Mouse (Mus musculus): ENCODE data around the gene Gm17949. TPM values are rescaled to one million over a fixed set of nuclear protein-coding genes. Genes with fewer than 3 reads are reported as not detected.

The Gm17949 gene
- polyA plus RNA-seq, 1 experiment from 2014 or later, result not detected

- no peak overlapping the region for H3K4me3 ChIP-seq (ENCODE audit: low read depth, low read length)
- peaks cover 2% of the 10 kb centered on the region; the same call in 1 of the 2 replicates for H3K4me1 ChIP-seq (ENCODE audit: control insufficient read depth, insufficient read depth, low read length)
- no peaks in the 10 kb centered on the region for H3K36me3 ChIP-seq (replicated peaks; ENCODE audit: control insufficient read depth, insufficient read depth, low read depth, low read length)
- H3K9ac ChIP-seq (replicated peaks; ENCODE audit: low read length), result no peak overlapping the region
- H3K4me2 ChIP-seq (ENCODE audit: low read depth, low read length), result no peak overlapping the region
- DNase-seq (ENCODE audit: low spot score) (no peak), ATAC-seq (replicated peaks; ENCODE audit: insufficient number of reproducible peaks, low FRiP score, low TSS enrichment, low read depth) (no peak)
- WGBS, result 86% methylated on average over 3 of the region's 3 CpGs
- H3K27ac ChIP-seq (replicated peaks; ENCODE audit: low read depth, low read length), result no peak overlapping the region
- H3K9me3 ChIP-seq (replicated peaks; ENCODE audit: control insufficient read depth, low read length), result no peaks in the 10 kb centered on the region
- no peaks in the 10 kb centered on the region for H3K27me3 ChIP-seq (ENCODE audit: control insufficient read depth, insufficient read depth, low read length)
Observed at GRCm38 (mm10) chr17:56986105-56986805, 25.0 kb upstream of the Gm17949 start.

GRCm38 (mm10) chr17:56988441-56988840 lies 22.8 kb upstream of the Gm17949 start:
- no peak for ATAC-seq (replicated peaks; ENCODE audit: insufficient number of reproducible peaks, low FRiP score, low TSS enrichment, low read depth)
- no peak overlapping the region for H3K4me2 ChIP-seq (ENCODE audit: low read depth, low read length)

GRCm38 (mm10) chr17:56988921-56989430 lies 22.3 kb upstream of the Gm17949 start:
- peak overlapping the region; percentile 79; the same call in 1 of the 2 replicates for H3K4me3 ChIP-seq (ENCODE audit: low read depth, low read length)
- peaks cover 2% of the 10 kb centered on the region; the same call in 1 of the 2 replicates for H3K4me1 ChIP-seq (ENCODE audit: control insufficient read depth, insufficient read depth, low read length)
- H3K27ac ChIP-seq (replicated peaks; ENCODE audit: low read depth, low read length), result no peak overlapping the region
- H3K9ac ChIP-seq (replicated peaks; ENCODE audit: low read length), result no peak overlapping the region
- H3K4me2 ChIP-seq (ENCODE audit: low read depth, low read length), result no peak overlapping the region; the same call in 1 of the 2 replicates
- H3K9me3 ChIP-seq (replicated peaks; ENCODE audit: control insufficient read depth, low read length), result no peaks in the 10 kb centered on the region
- DNase-seq (ENCODE audit: low spot score) (no peak), ATAC-seq (replicated peaks; ENCODE audit: insufficient number of reproducible peaks, low FRiP score, low TSS enrichment, low read depth) (no peak)
- peaks cover 6% of the 10 kb centered on the region; the same call in 1 of the 2 replicates for H3K36me3 ChIP-seq (replicated peaks; ENCODE audit: control insufficient read depth, insufficient read depth, low read depth, low read length)
- no peaks in the 10 kb centered on the region for H3K27me3 ChIP-seq (ENCODE audit: control insufficient read depth, insufficient read depth, low read length)
- 70% methylated on average over 7 of the region's 7 CpGs for WGBS

More at GRCm38 (mm10) chr17:56988441-56988840, 22.8 kb upstream of the Gm17949 start:
- Histone ChIP-seq H3K4me3 (ENCODE audit: low read depth, low read length) (no peak overlapping the region), H3K9me3 (replicated peaks; ENCODE audit: control insufficient read depth, low read length) (no peaks in the 10 kb centered on the region), H3K27me3 (ENCODE audit: control insufficient read depth, insufficient read depth, low read length) (no peaks in the 10 kb centered on the region), H3K9ac (replicated peaks; ENCODE audit: low read length) (no peak overlapping the region), H3K36me3 (replicated peaks; ENCODE audit: control insufficient read depth, insufficient read depth, low read depth, low read length) (peaks cover 1% of the 10 kb centered on the region; the same call in 1 of the 2 replicates), H3K27ac (replicated peaks; ENCODE audit: low read depth, low read length) (no peak overlapping the region), H3K4me1 (ENCODE audit: control insufficient read depth, insufficient read depth, low read length) (peaks cover 2% of the 10 kb centered on the region; the same call in 1 of the 2 replicates)
- WGBS, result 84% methylated on average over 7 of the region's 7 CpGs
- no peak for DNase-seq (ENCODE audit: low spot score)

- H3K9me3 ChIP-seq (replicated peaks; ENCODE audit: control insufficient read depth, low read length), result no peaks in the 10 kb centered on the region
- ATAC-seq (replicated peaks; ENCODE audit: insufficient number of reproducible peaks, low FRiP score, low TSS enrichment, low read depth), result peak; percentile 89
- peak overlapping the region; percentile 79 for H3K4me3 ChIP-seq (ENCODE audit: low read depth, low read length)
- H3K27me3 ChIP-seq (ENCODE audit: control insufficient read depth, insufficient read depth, low read length), result no peaks in the 10 kb centered on the region
- peaks cover 2% of the 10 kb centered on the region; the same call in 1 of the 2 replicates for H3K4me1 ChIP-seq (ENCODE audit: control insufficient read depth, insufficient read depth, low read length)
- peaks cover 6% of the 10 kb centered on the region; the same call in 1 of the 2 replicates for H3K36me3 ChIP-seq (replicated peaks; ENCODE audit: control insufficient read depth, insufficient read depth, low read depth, low read length)
- peak; percentile 91 for DNase-seq (ENCODE audit: low spot score)
- WGBS, result 4% methylated on average over 25 of the region's 25 CpGs
- H3K27ac ChIP-seq (replicated peaks; ENCODE audit: low read depth, low read length), result no peak overlapping the region
- peak overlapping the region; percentile 52 for H3K4me2 ChIP-seq (ENCODE audit: low read depth, low read length)
- H3K9ac ChIP-seq (replicated peaks; ENCODE audit: low read length), result peak overlapping the region; percentile 64
Observed at GRCm38 (mm10) chr17:56989467-56990114, 21.7 kb upstream of the Gm17949 start.

GRCm38 (mm10) chr17:56990115-56990746 lies 21.0 kb upstream of the Gm17949 start, which contains the start of gene Clpp:
Gene Clpp, plus strand, starts transcription at chr17:56990305.
- peak within 1 kb of the TSS; percentile 52 for H3K4me2 ChIP-seq (ENCODE audit: low read depth, low read length)
- H3K4me1 ChIP-seq (ENCODE audit: control insufficient read depth, insufficient read depth, low read length), result peaks cover 2% of the 10 kb centered on the region; the same call in 1 of the 2 replicates
- under 1% methylated on average over 52 of the region's 52 CpGs for WGBS
- H3K36me3 ChIP-seq (replicated peaks; ENCODE audit: control insufficient read depth, insufficient read depth, low read depth, low read length), result peaks cover 6% of the 10 kb centered on the region; the same call in 1 of the 2 replicates
- H3K27me3 ChIP-seq (ENCODE audit: control insufficient read depth, insufficient read depth, low read length), result no peaks in the 10 kb centered on the region
- H3K9me3 ChIP-seq (replicated peaks; ENCODE audit: control insufficient read depth, low read length), result no peaks in the 10 kb centered on the region
- no peak within 1 kb of the TSS for H3K27ac ChIP-seq (replicated peaks; ENCODE audit: low read depth, low read length)
- peak within 1 kb of the TSS; percentile 83 for H3K9ac ChIP-seq (replicated peaks; ENCODE audit: low read length)
- H3K4me3 ChIP-seq (ENCODE audit: low read depth, low read length), result peak within 1 kb of the TSS; percentile 79
- DNase-seq (ENCODE audit: low spot score) (peak; percentile 97), ATAC-seq (replicated peaks; ENCODE audit: insufficient number of reproducible peaks, low FRiP score, low TSS enrichment, low read depth) (peak; percentile 91)

GRCm38 (mm10) chr17:56990966-56991365 lies 20.3 kb upstream of the Gm17949 start:
- WGBS, result 72% methylated on average over 2 of the region's 2 CpGs
- no peaks in the 10 kb centered on the region for H3K9me3 ChIP-seq (replicated peaks; ENCODE audit: control insufficient read depth, low read length)
- peak overlapping the region; percentile 79 for H3K4me3 ChIP-seq (ENCODE audit: low read depth, low read length)
- no peak for DNase-seq (ENCODE audit: low spot score)
- peaks cover 2% of the 10 kb centered on the region; the same call in 1 of the 2 replicates for H3K4me1 ChIP-seq (ENCODE audit: control insufficient read depth, insufficient read depth, low read length)
- H3K27me3 ChIP-seq (ENCODE audit: control insufficient read depth, insufficient read depth, low read length), result no peaks in the 10 kb centered on the region
- H3K27ac ChIP-seq (replicated peaks; ENCODE audit: low read depth, low read length), result no peak overlapping the region
- H3K36me3 ChIP-seq (replicated peaks; ENCODE audit: control insufficient read depth, insufficient read depth, low read depth, low read length), result peaks cover 6% of the 10 kb centered on the region
- peak overlapping the region; percentile 29; the same call in 1 of the 2 replicates for H3K9ac ChIP-seq (replicated peaks; ENCODE audit: low read length)
- no peak for ATAC-seq (replicated peaks; ENCODE audit: insufficient number of reproducible peaks, low FRiP score, low TSS enrichment, low read depth)
- H3K4me2 ChIP-seq (ENCODE audit: low read depth, low read length), result peak overlapping the region; percentile 52

GRCm38 (mm10) chr17:56995046-56995445 lies 16.2 kb upstream of the Gm17949 start:
- no peak overlapping the region for H3K4me3 ChIP-seq (ENCODE audit: low read depth, low read length)
- H3K27ac ChIP-seq (replicated peaks; ENCODE audit: low read depth, low read length), result no peak overlapping the region
- H3K9ac ChIP-seq (replicated peaks; ENCODE audit: low read length), result no peak overlapping the region
- H3K4me2 ChIP-seq (ENCODE audit: low read depth, low read length), result no peak overlapping the region
- peaks cover 2% of the 10 kb centered on the region; the same call in 1 of the 2 replicates for H3K4me1 ChIP-seq (ENCODE audit: control insufficient read depth, insufficient read depth, low read length)
- H3K27me3 ChIP-seq (ENCODE audit: control insufficient read depth, insufficient read depth, low read length), result no peaks in the 10 kb centered on the region
- peaks cover 6% of the 10 kb centered on the region for H3K36me3 ChIP-seq (replicated peaks; ENCODE audit: control insufficient read depth, insufficient read depth, low read depth, low read length)
- no peaks in the 10 kb centered on the region for H3K9me3 ChIP-seq (replicated peaks; ENCODE audit: control insufficient read depth, low read length)
- ATAC-seq (replicated peaks; ENCODE audit: insufficient number of reproducible peaks, low FRiP score, low TSS enrichment, low read depth) (no peak), DNase-seq (ENCODE audit: low spot score) (no peak)
- WGBS, result 89% methylated on average over 8 of the region's 8 CpGs

All from embryonic facial prominence, embryonic 11.5 days (tissue).